Mouse (Mus musculus) kidney, postnatal 10 days (tissue): ENCODE data around the gene Zdhhc18.

Source experiments
- DNase-seq: peaks from one replicate; pipeline ENCODE4 v3.0.0; 2021; ENCODE audit warnings: mixed read lengths

Gene Zdhhc18

GRCm38 (mm10) chr4:133649989-133650699 is at the start of gene Zdhhc18:
Gene Zdhhc18 (minus strand): TSS chr4:133650154.
- peak; percentile 91 for DNase-seq

- DNase-seq = no peak
Measured at GRCm38 (mm10) chr4:133695363-133695762, 45.4 kb upstream of the Zdhhc18 start.

- DNase-seq = peak; percentile 71
Measured at GRCm38 (mm10) chr4:133690252-133690651, 40.3 kb upstream of the Zdhhc18 start.

- DNase-seq = peak; percentile 37
Measured at GRCm38 (mm10) chr4:133688417-133689067, 38.6 kb upstream of the Zdhhc18 start.

- DNase-seq = no peak
Measured at GRCm38 (mm10) chr4:133687126-133687525, 37.2 kb upstream of the Zdhhc18 start.

- no peak for DNase-seq
Measured at GRCm38 (mm10) chr4:133686512-133686911, 36.6 kb upstream of the Zdhhc18 start.

GRCm38 (mm10) chr4:133680206-133680786 is 30.3 kb upstream of the Zdhhc18 start:
- no peak for DNase-seq

GRCm38 (mm10) chr4:133679629-133680028 is 29.7 kb upstream of the Zdhhc18 start:
- no peak for DNase-seq

- no peak for DNase-seq
Measured at GRCm38 (mm10) chr4:133677266-133677665, 27.3 kb upstream of the Zdhhc18 start.

- no peak for DNase-seq
Measured at GRCm38 (mm10) chr4:133676189-133676588, 26.2 kb upstream of the Zdhhc18 start.

- DNase-seq = peak; percentile 86
Measured at GRCm38 (mm10) chr4:133675594-133676016, 25.7 kb upstream of the Zdhhc18 start.

- no peak for DNase-seq
Measured at GRCm38 (mm10) chr4:133674331-133674695, 24.4 kb upstream of the Zdhhc18 start.

- DNase-seq = peak; percentile 84
Measured at GRCm38 (mm10) chr4:133673666-133674330, 23.8 kb upstream of the Zdhhc18 start.

- peak; percentile 65 for DNase-seq
Measured at GRCm38 (mm10) chr4:133672845-133673647, 23.1 kb upstream of the Zdhhc18 start.

- peak; percentile 98 for DNase-seq
Measured at GRCm38 (mm10) chr4:133671881-133672844, 22.2 kb upstream of the Zdhhc18 start, which contains the start of gene Pigv. Gene Pigv (minus strand): TSS chr4:133672647.

GRCm38 (mm10) chr4:133671184-133671880 is 21.4 kb upstream of the Zdhhc18 start:
- peak; percentile 93 for DNase-seq

- peak; percentile 65 for DNase-seq
Measured at GRCm38 (mm10) chr4:133669652-133670210, 19.8 kb upstream of the Zdhhc18 start.

GRCm38 (mm10) chr4:133668537-133668936 is 18.6 kb upstream of the Zdhhc18 start:
- DNase-seq = no peak

GRCm38 (mm10) chr4:133666199-133666598 is 16.2 kb upstream of the Zdhhc18 start:
- DNase-seq = no peak

- no peak for DNase-seq
Measured at GRCm38 (mm10) chr4:133665118-133665517, 15.2 kb upstream of the Zdhhc18 start.
